Comparison of ENCODE assay signal across 8 mouse cellular contexts in genomic region chr7:110060106-110060668, GRCm38 (mm10). TPM values are rescaled to one million over a fixed set of nuclear protein-coding genes. Genes with fewer than 3 reads are reported as not detected.
DNase-seq lines count a peak whose midpoint lies in the region; ATAC-seq and TF ChIP-seq lines count a peak whose summit lies in the region.

No protein-coding gene starts in this region.

- no peaks in the 10 kb centered on the region for H3K27me3 ChIP-seq in heart, adult 2 months (ENCODE audit: control insufficient read depth, insufficient read depth, low read length)
- no peaks in the 10 kb centered on the region for H3K27me3 ChIP-seq in G1E (ENCODE audit: insufficient read depth, low read length)
- no peaks in the 10 kb centered on the region for H3K27me3 ChIP-seq in forebrain, embryonic 15.5 days
- H3K27me3 ChIP-seq in liver, postnatal 0 days (ENCODE audit: insufficient read depth, low read length) = no peaks in the 10 kb centered on the region

- H3K4me2 ChIP-seq in forebrain, embryonic 15.5 days (replicated peaks) = peak overlapping the region; percentile 54
- peak overlapping the region; percentile 77 for H3K4me2 ChIP-seq in liver, postnatal 0 days (ENCODE audit: low read depth, low read length)

- intact Hi-C loops in heart, adult 2 months (cut with DNase I) = loop anchor here (2.0 kb wide), 1 partner anchor 57 kb away; no protein-coding TSS in a partner anchor

- no peaks in the 10 kb centered on the region for H3K9me3 ChIP-seq in G1E (replicated peaks)
- H3K9me3 ChIP-seq in forebrain, embryonic 15.5 days = no peaks in the 10 kb centered on the region
- H3K9me3 ChIP-seq in liver, postnatal 0 days (ENCODE audit: low read length) = no peaks in the 10 kb centered on the region

- peaks cover 18% of the 10 kb centered on the region for H3K36me3 ChIP-seq in heart, adult 2 months (ENCODE audit: control insufficient read depth, insufficient read depth, low read length)
- H3K36me3 ChIP-seq in G1E (replicated peaks) = peaks cover 52% of the 10 kb centered on the region
- peaks cover 13% of the 10 kb centered on the region for H3K36me3 ChIP-seq in forebrain, embryonic 15.5 days
- H3K36me3 ChIP-seq in liver, postnatal 0 days (replicated peaks; ENCODE audit: insufficient read depth, low read length) = peaks cover 13% of the 10 kb centered on the region

- DNase-seq in heart, adult 2 months = no peak
- no peak for DNase-seq in heart, adult 11 months
- DNase-seq in G1E (ENCODE audit: low spot score) = no peak
- DNase-seq in liver, postnatal 0 days = no peak
- no peak for DNase-seq in retina, embryonic 14.5 days (ENCODE audit: low spot score)
- no peak for DNase-seq in adrenal gland, postnatal 36 days
- DNase-seq in kidney, postnatal 36 days = no peak

- TF ChIP-seq EP300 in heart, adult 2 months (IDR thresholded peaks at IDR 0.05; ENCODE audit: insufficient read depth, low read depth, low read length) = no peak
- no peak for TF ChIP-seq EP300 in liver, postnatal 0 days (IDR thresholded peaks at IDR 0.05; ENCODE audit: low read depth)

- peaks cover 2% of the 10 kb centered on the region for H3K79me2 ChIP-seq in heart, adult 2 months (replicated peaks; ENCODE audit: control insufficient read depth, insufficient read depth, low read length)

- H3K4me3 ChIP-seq in heart, adult 2 months = peak overlapping the region; percentile 86
- H3K4me3 ChIP-seq in G1E (ENCODE audit: low read depth, low read length) = peak overlapping the region; percentile 89
- H3K4me3 ChIP-seq in forebrain, embryonic 15.5 days = peak overlapping the region; percentile 57
- peak overlapping the region; percentile 92 for H3K4me3 ChIP-seq in liver, postnatal 0 days (ENCODE audit: low read depth, low read length)

- ATAC-seq in G1E (ENCODE audit: extremely low read depth, insufficient number of reproducible peaks, low FRiP score, poor library complexity, severe bottlenecking) = no peak
- ATAC-seq in forebrain, embryonic 15.5 days (replicated peaks) = no peak
- ATAC-seq in liver, postnatal 0 days = no peak

- TF ChIP-seq CTCF in heart, adult 2 months (IDR thresholded peaks at IDR 0.05) = no peak
- TF ChIP-seq CTCF in G1E (IDR thresholded peaks at IDR 0.05; ENCODE audit: low read depth, low read length) = no peak
- no peak for TF ChIP-seq CTCF in liver, postnatal 0 days (IDR thresholded peaks at IDR 0.05; ENCODE audit: low read depth)

- 14% methylated on average over 5 of the region's 5 CpGs for WGBS in heart, adult 2 months
- WGBS in forebrain, embryonic 15.5 days = 18% methylated on average over 5 of the region's 5 CpGs
- WGBS in liver, postnatal 0 days (ENCODE audit: insufficient replicate concordance) = 16% methylated on average over 5 of the region's 5 CpGs

- H3K9ac ChIP-seq in heart, adult 2 months (ENCODE audit: low read depth, low read length) = peak overlapping the region; percentile 89
- H3K9ac ChIP-seq in forebrain, embryonic 15.5 days (replicated peaks) = peak overlapping the region; percentile 84
- peak overlapping the region; percentile 99 for H3K9ac ChIP-seq in liver, postnatal 0 days (replicated peaks)

- no peak for TF ChIP-seq POLR2A in heart, adult 2 months (IDR thresholded peaks at IDR 0.05; ENCODE audit: insufficient read depth, low read depth, low read length)

- peak overlapping the region; percentile 100 for H3K27ac ChIP-seq in heart, adult 2 months
- H3K27ac ChIP-seq in forebrain, embryonic 15.5 days (replicated peaks) = peak overlapping the region; percentile 98
- H3K27ac ChIP-seq in liver, postnatal 0 days (ENCODE audit: low read depth) = peak overlapping the region; percentile 99

- peaks cover 8% of the 10 kb centered on the region for H3K4me1 ChIP-seq in heart, adult 2 months (ENCODE audit: control insufficient read depth, insufficient read depth, low read length)
- H3K4me1 ChIP-seq in G1E (ENCODE audit: insufficient read depth, low read depth, low read length) = peaks cover 33% of the 10 kb centered on the region
- peaks cover 27% of the 10 kb centered on the region for H3K4me1 ChIP-seq in forebrain, embryonic 15.5 days
- peaks cover 28% of the 10 kb centered on the region for H3K4me1 ChIP-seq in liver, postnatal 0 days (ENCODE audit: insufficient read depth)

RNA-seq across cellular contexts. Expression of gene Zfp143, which starts 0.8 kb away (rescaled TPM):
- total RNA-seq in heart, adult 2 months (2021) = 10 to 100 TPM in 1 of 2 experiments, 1 to 10 TPM in 1; 8.6 to 10.5 TPM
- polyA plus RNA-seq in heart, adult 2 months (2012; rRNA removed) = 8.4 and 10.5 TPM in 2 replicates
- total RNA-seq in G1E (2014; fragmentation: Nextera tagmentation) = 31.1 and 53.8 TPM in 2 replicates
- total RNA-seq in G1E (2017) = 34.8 and 36.7 TPM in 2 replicates
- polyA plus RNA-seq in G1E (2012) = 1.4 and 1.6 TPM in 2 replicates
- polyA plus RNA-seq in forebrain, embryonic 15.5 days (2015; fragmentation: Nextera tagmentation; extraction: Ambion mirVana) = 23.3 and 25.0 TPM in 2 replicates
- polyA plus RNA-seq in liver, postnatal 0 days (2015; fragmentation: Nextera tagmentation; extraction: Ambion mirVana) = 4.1 and 5.2 TPM in 2 replicates
- 10 to 100 TPM; 11.1 to 13.1 TPM for total RNA-seq in adrenal gland, postnatal 36 days (2021)

RNA-seq across cellular contexts. Expression of gene Ipo7, which starts 42.1 kb away (rescaled TPM):
- total RNA-seq in heart, adult 2 months (2021) = 10 to 100 TPM; 85.0 to 99.4 TPM
- 19.7 and 41.8 TPM in 2 replicates for polyA plus RNA-seq in heart, adult 2 months (2012; rRNA removed)
- total RNA-seq in G1E (2014; fragmentation: Nextera tagmentation) (98.0 and 100 TPM in 2 replicates), G1E (2017) (129 and 157 TPM in 2 replicates)
- polyA plus RNA-seq in G1E (2012) = 69.2 and 78.3 TPM in 2 replicates
- polyA plus RNA-seq in forebrain, embryonic 15.5 days (2015; fragmentation: Nextera tagmentation; extraction: Ambion mirVana) = 46.4 and 46.9 TPM in 2 replicates
- 10.7 and 11.9 TPM in 2 replicates for polyA plus RNA-seq in liver, postnatal 0 days (2015; fragmentation: Nextera tagmentation; extraction: Ambion mirVana)
- total RNA-seq in adrenal gland, postnatal 36 days (2021) = 100 to 1,000 TPM in 1 of 2 experiments, 10 to 100 TPM in 1; 86.1 to 103 TPM
